Mouse (Mus musculus) ES-Bruce4 (cell line): ENCODE results near the gene Gm37419. TPM values are rescaled to one million over a fixed set of nuclear protein-coding genes. Genes with fewer than 3 reads are reported as not detected.

ENCODE experiments used
- H3K27ac ChIP-seq: 2 replicates; pipeline ENCODE4 v1.5.1; 2012; ENCODE audit warnings: low read length, inconsistent platforms; ENCODE audit not compliant: insufficient read depth
- H3K27me3 ChIP-seq: 2 replicates; pipeline ENCODE4 v1.6.1; 2012; ENCODE audit warnings: mild to moderate bottlenecking, low read length, inconsistent platforms; ENCODE audit not compliant: control insufficient read depth, poor library complexity, insufficient read depth, severe bottlenecking
- H3K36me3 ChIP-seq: 2 replicates; pipeline ENCODE4 v1.6.1; 2012; ENCODE audit warnings: inconsistent platforms, mild to moderate bottlenecking, low read length, moderate library complexity; ENCODE audit not compliant: control insufficient read depth, poor library complexity, insufficient read depth, severe bottlenecking
- H3K4me1 ChIP-seq: one replicate; pipeline ENCODE4 v1.8.1; 2011; ENCODE audit warnings: low read length; ENCODE audit not compliant: control insufficient read depth, insufficient read depth
- H3K4me3 ChIP-seq: 2 replicates; pipeline ENCODE4 v1.5.1; 2011; ENCODE audit warnings: low read depth, mild to moderate bottlenecking, low read length
- H3K9ac ChIP-seq: 2 replicates; pipeline ENCODE4 v1.6.1; 2012; ENCODE audit warnings: low read depth, mild to moderate bottlenecking, inconsistent platforms; ENCODE audit not compliant: poor library complexity, severe bottlenecking
- H3K9me3 ChIP-seq: replicated peaks from 2 replicates; pipeline ENCODE4 v1.6.1; 2012; ENCODE audit warnings: mild to moderate bottlenecking, low read length, inconsistent platforms; ENCODE audit not compliant: control insufficient read depth, poor library complexity, insufficient read depth, severe bottlenecking
- CTCF ChIP-seq: IDR thresholded peaks from one replicate; pipeline ENCODE4 v1.8.1; 2011; ENCODE audit warnings: low read depth, low read length
- EP300 ChIP-seq: IDR thresholded peaks from 2 replicates; pipeline ENCODE4 v1.6.1; 2011; ENCODE audit warnings: low read depth, low read length; ENCODE audit not compliant: insufficient read depth
- POLR2A ChIP-seq: IDR thresholded peaks from one replicate; pipeline ENCODE4 v1.8.1; 2011; ENCODE audit warnings: low read length; ENCODE audit not compliant: insufficient read depth
- polyA plus RNA-seq: library from polyadenylated mRNA; stranded (reverse); fragments of >200 nt; gene quantifications from 2 replicates; pipeline ENCODE4 v1.2.4, GENCODE M21; 2011; ENCODE audit warnings: low read depth; ENCODE audit not compliant: missing spikeins, insufficient read depth, insufficient read length

The Gm37419 gene
- polyA plus RNA-seq, 1 experiment: not detected

GRCm38 (mm10) chr16:23981925-23982851 is 6.1 kb upstream of the Gm37419 start:
- TF ChIP-seq POLR2A (no peak), CTCF (peak; percentile 63)
- Histone ChIP-seq H3K36me3 (no peaks in the 10 kb centered on the region), H3K9ac (no peak overlapping the region), H3K27ac (no peak overlapping the region), H3K4me1 (no peaks in the 10 kb centered on the region), H3K27me3 (no peaks in the 10 kb centered on the region), H3K9me3 (no peaks in the 10 kb centered on the region), H3K4me3 (peak overlapping the region; percentile 22)

- H3K27ac ChIP-seq: no peak overlapping the region
- H3K27me3 ChIP-seq: no peaks in the 10 kb centered on the region
- TF ChIP-seq CTCF: peak; percentile 59
- TF ChIP-seq EP300: no peak
- no peak for TF ChIP-seq POLR2A
Observed at GRCm38 (mm10) chr16:23982891-23983588, 5.2 kb upstream of the Gm37419 start.

GRCm38 (mm10) chr16:23984183-23984582 is 4.1 kb upstream of the Gm37419 start:
- Histone ChIP-seq H3K4me1 (no peaks in the 10 kb centered on the region), H3K9me3 (no peaks in the 10 kb centered on the region), H3K27me3 (no peaks in the 10 kb centered on the region), H3K9ac (peak overlapping the region; percentile 42; the same call in 1 of the 2 replicates), H3K36me3 (no peaks in the 10 kb centered on the region), H3K27ac (no peak overlapping the region), H3K4me3 (peak overlapping the region; percentile 54; the same call in 1 of the 2 replicates)
- no peak for TF ChIP-seq POLR2A
- 0 out of 2 replicates have a peak, but pooled peaks have one; percentile 40 for TF ChIP-seq EP300
- peak; percentile 91 for TF ChIP-seq CTCF

More at GRCm38 (mm10) chr16:23982891-23983588, 5.2 kb upstream of the Gm37419 start:
- peak overlapping the region; percentile 22 for H3K4me3 ChIP-seq
- H3K4me1 ChIP-seq: no peaks in the 10 kb centered on the region
- H3K9ac ChIP-seq: no peak overlapping the region
- no peaks in the 10 kb centered on the region for H3K9me3 ChIP-seq
- H3K36me3 ChIP-seq: no peaks in the 10 kb centered on the region

GRCm38 (mm10) chr16:23984760-23985466 is 3.4 kb upstream of the Gm37419 start:
- Histone ChIP-seq H3K27ac (no peak overlapping the region), H3K4me1 (no peaks in the 10 kb centered on the region), H3K9ac (peak overlapping the region; percentile 42), H3K4me3 (peak overlapping the region; percentile 54), H3K36me3 (no peaks in the 10 kb centered on the region), H3K27me3 (no peaks in the 10 kb centered on the region), H3K9me3 (no peaks in the 10 kb centered on the region)
- TF ChIP-seq POLR2A (no peak), EP300 (no peak), CTCF (no peak)

GRCm38 (mm10) chr16:23985467-23985861 is 2.8 kb upstream of the Gm37419 start:
- H3K4me3 ChIP-seq: no peak overlapping the region
- TF ChIP-seq EP300: no peak
- TF ChIP-seq POLR2A: no peak
- TF ChIP-seq CTCF: no peak
- no peaks in the 10 kb centered on the region for H3K36me3 ChIP-seq
- no peak overlapping the region for H3K9ac ChIP-seq
- H3K27me3 ChIP-seq: no peaks in the 10 kb centered on the region
- no peaks in the 10 kb centered on the region for H3K4me1 ChIP-seq
- no peaks in the 10 kb centered on the region for H3K9me3 ChIP-seq
- H3K27ac ChIP-seq: no peak overlapping the region
